Mouse (Mus musculus) frontal cortex, adult (tissue): ENCODE data around the gene Kcnc1.

ENCODE experiments used
- ATAC-seq: cut with Nextera tagmentation; 2 replicates; pipeline ENCODE4 v1.9.2; 2017; ENCODE audit warnings: mild to moderate bottlenecking, moderate library complexity, mixed read lengths; ENCODE audit not compliant: low TSS enrichment

The Kcnc1 gene

DNA sequence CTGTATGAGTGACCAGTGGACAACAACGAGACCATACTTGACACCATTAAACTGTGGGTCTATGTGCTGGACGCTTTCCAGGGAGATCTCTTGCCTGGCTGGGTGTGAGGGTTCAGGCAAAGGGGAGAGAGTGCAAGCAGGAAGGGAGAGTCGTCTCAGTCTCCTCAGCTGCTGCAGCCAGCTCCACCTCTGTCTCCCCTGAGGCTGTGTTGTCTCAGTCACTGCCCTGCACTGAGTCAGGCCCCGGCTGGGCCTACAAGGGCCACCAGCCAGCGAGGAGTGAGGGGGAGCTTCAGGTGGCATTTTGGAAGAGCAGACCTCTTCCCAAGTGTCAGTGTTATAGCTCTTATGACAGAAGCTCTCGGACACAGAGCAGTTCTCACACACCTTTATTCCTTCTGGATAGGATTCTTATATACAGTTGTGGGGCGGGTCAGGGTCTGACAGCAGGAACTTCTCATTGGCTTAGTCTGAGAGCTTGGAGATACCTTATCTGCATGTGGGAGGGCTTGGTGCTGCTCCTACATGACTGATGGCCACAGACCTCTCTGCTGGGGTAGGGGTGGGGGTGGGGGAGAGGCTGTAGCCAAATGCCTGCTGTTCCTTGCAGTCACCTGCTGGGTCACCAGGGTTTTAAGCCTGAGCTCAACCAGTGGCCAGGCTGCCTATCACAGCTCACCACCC lies 74.9 kb downstream of the Kcnc1 start:
- no peak for ATAC-seq

DNA sequence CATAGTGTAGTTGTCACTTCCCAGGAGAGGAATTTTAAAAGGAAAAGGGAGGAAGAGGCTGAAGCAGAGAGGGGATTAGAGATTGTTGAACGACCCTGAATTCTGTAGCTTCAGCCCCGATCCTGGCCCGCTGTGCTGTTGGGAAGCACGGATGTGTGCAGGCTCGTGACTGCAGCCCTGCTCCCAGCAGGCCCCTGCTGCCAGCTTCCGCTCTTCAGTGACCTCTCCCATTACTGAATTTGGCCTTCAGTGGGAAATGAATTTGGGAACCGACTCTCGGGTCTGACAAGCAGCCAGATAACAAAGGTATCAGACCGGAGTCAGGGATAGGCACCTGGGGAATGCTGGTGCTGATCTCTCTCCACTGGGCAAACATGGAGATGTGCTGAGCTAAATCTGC lies 76.8 kb downstream of the Kcnc1 start:
- ATAC-seq: no peak

DNA sequence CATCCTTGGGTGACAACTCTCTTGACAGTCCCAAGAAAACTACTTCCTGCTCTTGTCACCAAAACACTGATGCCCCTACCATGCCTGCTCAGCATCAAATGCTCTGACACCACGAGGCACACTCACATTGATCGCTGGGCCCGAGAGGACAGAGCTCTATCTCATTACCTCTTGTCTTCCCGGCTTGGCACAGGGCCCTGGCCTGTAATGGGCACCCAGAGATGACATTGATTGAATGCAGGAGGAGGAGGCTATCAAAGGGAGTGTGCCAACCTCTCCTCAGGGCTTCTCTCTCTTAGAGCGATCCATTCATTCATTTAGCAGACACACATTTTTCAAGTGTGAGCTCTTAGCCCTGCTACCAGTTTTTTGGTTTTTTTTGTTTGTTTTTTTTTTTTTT lies 79.2 kb downstream of the Kcnc1 start:
- ATAC-seq: no peak

GRCm38 (mm10) chr7:46477456-46477855 lies 81.2 kb downstream of the Kcnc1 start:
- ATAC-seq: no peak

DNA sequence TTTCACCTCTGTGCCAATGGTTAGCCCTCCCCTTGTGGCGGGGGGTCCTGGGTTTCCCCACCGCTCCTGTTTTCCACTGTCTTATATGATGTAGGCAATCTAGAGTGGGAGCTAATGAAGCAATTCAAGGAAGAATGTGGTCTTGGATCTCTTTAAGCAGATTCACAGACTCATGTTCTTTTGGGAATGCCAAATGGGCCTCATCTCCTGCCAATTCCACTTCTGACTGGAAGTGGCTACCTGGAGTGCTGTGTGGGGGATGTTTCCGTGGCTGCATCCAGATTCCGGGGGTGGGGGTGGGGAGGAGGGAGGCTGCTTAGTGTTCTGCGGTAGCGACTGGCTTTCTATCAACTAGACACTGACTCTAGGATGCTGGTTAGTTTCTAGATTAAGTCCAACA lies 83.5 kb downstream of the Kcnc1 start:
- ATAC-seq: peak; percentile 83; the same call in 1 of the 2 replicates

DNA sequence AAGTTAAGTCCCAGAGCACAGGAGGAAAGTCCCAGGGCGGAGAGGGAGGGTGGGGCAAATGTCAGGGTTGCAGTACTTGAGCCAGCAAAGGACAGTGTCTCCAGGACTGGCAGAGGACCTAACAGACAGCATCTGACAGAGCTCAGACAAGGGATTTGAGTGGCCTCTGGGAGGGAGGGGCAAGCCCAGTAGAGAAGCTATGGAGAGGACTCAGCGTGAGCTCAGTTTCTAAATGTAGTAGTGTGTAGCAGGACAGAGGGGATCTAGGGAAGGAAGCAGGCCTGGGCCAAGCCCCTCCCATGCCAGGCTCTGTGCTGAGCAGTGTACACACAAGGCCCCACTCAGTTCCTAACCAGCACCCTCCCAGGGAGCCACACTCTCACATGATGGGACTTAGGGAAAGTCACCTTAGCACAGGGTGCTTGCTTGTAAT lies 85.8 kb downstream of the Kcnc1 start:
- no peak for ATAC-seq

- no peak for ATAC-seq
Measured at GRCm38 (mm10) chr7:46483050-46483449, 86.8 kb downstream of the Kcnc1 start.

DNA sequence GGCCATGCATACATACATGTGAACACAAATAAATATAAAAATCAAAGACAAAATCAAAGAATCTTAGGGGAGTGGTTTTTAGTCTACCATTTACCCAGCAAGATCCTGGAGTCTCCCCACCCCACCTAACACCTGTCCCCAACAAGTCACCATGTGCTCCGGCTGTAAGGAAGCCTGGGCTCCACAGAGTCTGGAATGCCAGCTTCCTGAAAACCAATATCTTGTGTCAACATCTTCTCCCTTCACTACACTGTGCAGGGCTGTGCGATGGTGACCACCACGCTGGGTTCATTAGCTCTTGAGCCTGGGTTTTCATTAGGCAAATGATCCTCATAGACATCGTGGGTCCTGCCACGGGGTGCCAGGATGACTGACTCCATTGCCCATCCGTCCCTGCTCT lies 87.9 kb downstream of the Kcnc1 start:
- no peak for ATAC-seq

- ATAC-seq: no peak
Measured at GRCm38 (mm10) chr7:46486761-46487160, 90.5 kb downstream of the Kcnc1 start.

GRCm38 (mm10) chr7:46487354-46487753 lies 91.1 kb downstream of the Kcnc1 start:
- ATAC-seq: no peak
